Mouse (Mus musculus) C2C12 (cell line): Measurements from ENCODE around the gene Anxa5. TPM values are rescaled to one million over a fixed set of nuclear protein-coding genes. Genes with fewer than 3 reads are reported as not detected.

Experiments
- H3K27me3 ChIP-seq: one replicate; pipeline ENCODE4 v1.6.1; 2011; ENCODE audit not compliant: control insufficient read depth, insufficient read depth, insufficient read length
- H3K36me3 ChIP-seq: one replicate; pipeline ENCODE4 v1.6.1; 2011; ENCODE audit not compliant: control insufficient read depth, insufficient read depth
- H3K4me3 ChIP-seq: one replicate; pipeline ENCODE4 v1.5.1; 2011; ENCODE audit warnings: mild to moderate bottlenecking, control low read depth; ENCODE audit not compliant: poor library complexity, insufficient read depth, severe bottlenecking
- H3K79me2 ChIP-seq: one replicate; pipeline ENCODE4 v1.6.1; 2011; ENCODE audit not compliant: control insufficient read depth, insufficient read depth
- H3K79me3 ChIP-seq: one replicate; pipeline ENCODE4 v1.6.1; 2011; ENCODE audit warnings: low read depth, control low read depth
- H3ac ChIP-seq: one replicate; pipeline ENCODE3; 2011; ENCODE audit warnings: low read depth; ENCODE audit not compliant: control insufficient read depth, insufficient read length
- CEBPB ChIP-seq: IDR thresholded peaks from one replicate; pipeline ENCODE4 v1.6.1; 2011; ENCODE audit warnings: low read depth, mild to moderate bottlenecking, control low read depth, moderate library complexity
- CTCF ChIP-seq: IDR thresholded peaks from one replicate; pipeline ENCODE4 v1.5.1; 2011; ENCODE audit not compliant: control insufficient read depth, insufficient read depth, insufficient read length
- FOSL1 ChIP-seq: IDR thresholded peaks from one replicate; pipeline ENCODE4 v1.8.0; 2011; ENCODE audit warnings: mild to moderate bottlenecking, low read length; ENCODE audit not compliant: poor library complexity, insufficient read depth, severe bottlenecking
- MAX ChIP-seq: IDR thresholded peaks from one replicate; pipeline ENCODE4 v1.6.1; 2011; ENCODE audit warnings: mild to moderate bottlenecking, control low read depth
- MYOD1 ChIP-seq: IDR thresholded peaks from one replicate; pipeline ENCODE4 v1.6.1; 2011; ENCODE audit warnings: low read depth; ENCODE audit not compliant: control insufficient read depth, insufficient read length
- MYOG ChIP-seq: IDR thresholded peaks from one replicate; pipeline ENCODE4 v1.6.1; 2011; ENCODE audit not compliant: control insufficient read depth, insufficient read length; ENCODE audit errors: extremely low read depth
- USF1 ChIP-seq: IDR thresholded peaks from one replicate; pipeline ENCODE4 v1.6.1; 2011; ENCODE audit warnings: low read depth, mild to moderate bottlenecking, control low read depth, moderate library complexity
- polyA plus RNA-seq: library from polyadenylated mRNA; unstranded; fragments of >200 nt; fragmentation: generic; extraction: Trizol; gene quantifications from one replicate; pipeline ENCODE4 v1.2.1, GENCODE M21; 2012; ENCODE audit warnings: missing spikeins

Anxa5 gene
- polyA plus RNA-seq, 1 experiment: 441 TPM

DNA sequence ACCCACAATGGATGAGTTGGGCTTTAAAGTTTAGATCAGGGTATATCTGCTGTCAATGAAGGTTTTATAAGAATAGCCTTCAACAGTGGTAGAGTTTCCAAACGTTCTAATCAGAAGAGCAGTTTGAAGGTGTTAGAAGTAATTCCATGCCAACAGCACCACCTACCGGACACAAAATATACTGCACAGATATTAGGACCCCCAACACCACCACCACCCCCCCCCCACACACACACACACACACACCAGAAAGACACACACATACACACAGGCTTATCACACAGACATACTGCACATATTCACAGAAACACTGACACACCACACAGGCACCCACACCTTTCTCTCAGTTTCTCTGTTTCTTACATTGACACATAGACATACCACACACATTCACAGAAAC lies 33.3 kb downstream of the Anxa5 start:
- peaks cover 24% of the 10 kb centered on the region for H3K36me3 ChIP-seq
- H3ac ChIP-seq: no peak overlapping the region
- no peaks in the 10 kb centered on the region for H3K27me3 ChIP-seq
- H3K79me3 ChIP-seq: no peaks in the 10 kb centered on the region
- H3K4me3 ChIP-seq: no peak overlapping the region
- no peaks in the 10 kb centered on the region for H3K79me2 ChIP-seq
- TF ChIP-seq CTCF: peak; percentile 18
- no peak for TF ChIP-seq CEBPB

DNA sequence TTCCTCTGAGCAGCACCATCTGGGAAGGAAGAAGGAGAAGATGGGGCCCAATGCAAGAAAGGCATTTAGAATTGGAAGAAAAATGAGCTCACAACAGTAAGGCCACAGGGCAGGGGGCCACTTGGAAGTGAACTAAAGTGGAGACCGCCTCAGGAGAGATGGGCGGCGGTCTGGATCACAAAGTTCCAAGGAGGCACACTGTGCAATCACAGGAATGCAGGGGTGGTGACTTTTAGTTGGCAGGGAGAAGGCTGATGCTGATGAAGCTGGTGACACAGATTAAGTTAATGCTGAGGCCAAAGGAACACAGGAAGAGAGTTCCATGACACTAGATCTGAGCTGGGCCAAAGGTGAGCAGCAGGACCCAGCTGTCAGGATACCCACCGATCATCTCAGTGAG lies 35.4 kb downstream of the Anxa5 start:
- H3K36me3 ChIP-seq: peaks cover 7% of the 10 kb centered on the region
- no peaks in the 10 kb centered on the region for H3K79me2 ChIP-seq
- TF ChIP-seq FOSL1 (no peak), MAX (no peak), MYOD1 (no peak), CEBPB (no peak), CTCF (no peak), USF1 (no peak), MYOG (no peak)
- no peaks in the 10 kb centered on the region for H3K79me3 ChIP-seq
- no peaks in the 10 kb centered on the region for H3K27me3 ChIP-seq
- H3ac ChIP-seq: no peak overlapping the region
- H3K4me3 ChIP-seq: no peak overlapping the region

DNA sequence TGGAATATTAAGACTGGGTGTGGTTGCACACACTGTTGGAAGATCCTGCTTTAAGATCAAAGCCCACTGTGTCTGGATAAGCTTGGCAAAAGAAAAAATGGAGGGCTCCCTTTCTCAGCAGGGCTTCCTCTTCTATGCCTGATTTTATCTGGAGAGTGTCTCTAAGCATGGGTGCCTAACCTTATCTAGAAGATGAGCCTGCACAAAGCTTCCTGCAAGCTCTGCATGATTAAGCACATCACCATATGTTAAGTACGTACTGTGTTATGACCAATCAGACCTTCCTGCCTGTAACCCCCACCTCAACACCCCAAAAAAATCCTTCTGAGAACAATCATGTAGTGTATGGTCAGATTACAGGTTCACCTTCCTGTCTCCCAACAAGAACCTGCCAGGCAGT lies 45.3 kb downstream of the Anxa5 start:
- no peak overlapping the region for H3ac ChIP-seq
- TF ChIP-seq CTCF (no peak), MAX (no peak), FOSL1 (no peak), CEBPB (no peak), MYOG (no peak), MYOD1 (no peak), USF1 (no peak)
- H3K36me3 ChIP-seq: no peaks in the 10 kb centered on the region
- no peaks in the 10 kb centered on the region for H3K27me3 ChIP-seq
- no peaks in the 10 kb centered on the region for H3K79me2 ChIP-seq
- no peak overlapping the region for H3K4me3 ChIP-seq
- no peaks in the 10 kb centered on the region for H3K79me3 ChIP-seq

DNA sequence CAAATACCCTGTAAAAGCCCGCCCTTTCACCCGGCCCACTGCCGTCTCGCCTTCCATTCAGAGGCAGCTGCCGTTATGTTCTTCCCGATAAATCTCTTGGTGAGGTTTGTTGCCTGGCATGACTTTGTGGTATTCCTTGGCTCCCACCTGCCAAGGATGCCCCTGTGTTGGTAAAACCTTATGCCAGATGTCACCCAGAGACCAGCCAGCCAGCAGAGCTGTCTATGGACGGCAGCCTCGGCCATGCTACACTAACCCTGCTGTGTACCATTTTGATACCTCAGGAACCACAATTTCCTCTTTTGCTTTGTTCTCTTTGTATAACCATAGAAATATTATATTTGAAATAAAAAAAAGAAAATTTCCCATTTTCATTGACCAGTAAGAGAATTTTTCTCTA lies 48.3 kb downstream of the Anxa5 start:
- no peak for TF ChIP-seq CTCF
- no peak for TF ChIP-seq MAX
- TF ChIP-seq MYOG: no peak
- no peak for TF ChIP-seq CEBPB
- no peak for TF ChIP-seq USF1
- TF ChIP-seq MYOD1: no peak
- no peak for TF ChIP-seq FOSL1
- no peak overlapping the region for H3K4me3 ChIP-seq
- no peaks in the 10 kb centered on the region for H3K79me3 ChIP-seq
- no peaks in the 10 kb centered on the region for H3K27me3 ChIP-seq
- no peaks in the 10 kb centered on the region for H3K79me2 ChIP-seq
- no peaks in the 10 kb centered on the region for H3K36me3 ChIP-seq
- H3ac ChIP-seq: no peak overlapping the region

DNA sequence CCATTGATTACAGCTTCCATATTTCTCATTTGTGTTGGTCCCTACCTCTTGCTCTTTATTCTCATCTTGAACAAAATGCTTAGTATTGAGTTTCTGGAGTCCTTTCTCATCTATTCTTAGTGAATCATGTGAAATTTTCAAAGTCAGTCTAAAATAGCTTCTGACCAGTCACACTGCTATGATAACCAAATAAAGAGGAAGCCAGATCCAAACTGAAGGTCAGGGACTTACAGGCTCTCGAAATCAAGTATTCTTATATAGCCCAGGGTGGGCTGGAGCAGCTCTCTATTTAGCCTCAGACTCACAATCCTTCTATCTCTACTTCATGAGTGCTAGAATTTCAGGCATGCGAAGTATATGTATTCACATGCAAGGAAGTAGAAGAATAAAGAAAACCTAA lies 66.2 kb downstream of the Anxa5 start:
- TF ChIP-seq CEBPB (no peak), FOSL1 (no peak)
- Histone ChIP-seq H3K27me3 (no peaks in the 10 kb centered on the region), H3K4me3 (no peak overlapping the region), H3K79me2 (no peaks in the 10 kb centered on the region), H3ac (no peak overlapping the region), H3K79me3 (no peaks in the 10 kb centered on the region), H3K36me3 (no peaks in the 10 kb centered on the region)

DNA sequence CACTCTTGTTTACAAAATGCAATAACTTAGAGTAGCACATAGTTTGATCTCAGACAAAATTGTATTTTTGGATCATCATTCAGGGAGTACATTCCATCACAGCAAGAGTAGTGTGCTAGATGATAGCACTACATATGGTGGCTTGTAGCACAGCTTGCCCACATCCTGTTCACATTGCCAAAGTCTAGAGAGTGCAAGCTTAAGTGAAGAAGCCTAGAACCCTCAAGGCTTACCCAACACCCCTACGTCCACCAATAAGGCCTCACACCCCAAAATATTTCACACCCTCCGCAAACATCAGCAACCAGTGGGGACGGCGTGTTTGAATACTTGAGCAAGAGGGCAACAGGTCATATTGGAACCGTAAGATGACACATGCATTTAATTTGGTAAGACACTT lies 68.7 kb downstream of the Anxa5 start:
- Histone ChIP-seq H3K27me3 (no peaks in the 10 kb centered on the region), H3K79me2 (no peaks in the 10 kb centered on the region), H3K79me3 (no peaks in the 10 kb centered on the region), H3K4me3 (no peak overlapping the region), H3ac (no peak overlapping the region), H3K36me3 (no peaks in the 10 kb centered on the region)
- TF ChIP-seq CEBPB: no peak
- TF ChIP-seq USF1: no peak
- no peak for TF ChIP-seq MYOG
- no peak for TF ChIP-seq MAX
- TF ChIP-seq CTCF: no peak
- no peak for TF ChIP-seq MYOD1
- no peak for TF ChIP-seq FOSL1

DNA sequence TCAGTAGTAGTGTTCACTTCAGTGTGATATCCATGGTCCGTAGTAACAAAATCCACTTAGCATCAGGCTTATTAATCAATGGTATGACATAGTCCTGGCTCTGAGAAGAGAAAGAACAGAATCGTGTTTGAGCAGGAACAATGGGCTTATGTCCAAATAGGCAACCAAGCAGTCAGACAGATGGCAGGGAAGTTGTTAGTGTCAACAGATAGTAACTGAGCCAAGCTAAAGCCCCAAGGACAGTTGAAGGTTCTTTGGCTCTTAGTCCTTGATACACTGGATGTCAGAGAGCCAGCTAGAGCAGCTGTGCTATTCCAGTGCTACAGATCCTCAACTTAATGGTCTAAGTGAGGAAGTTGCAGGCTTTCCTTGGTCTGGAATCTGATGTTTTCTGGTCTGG lies 69.4 kb downstream of the Anxa5 start:
- Histone ChIP-seq H3K79me3 (no peaks in the 10 kb centered on the region), H3K27me3 (no peaks in the 10 kb centered on the region), H3K4me3 (no peak overlapping the region), H3K79me2 (no peaks in the 10 kb centered on the region), H3ac (no peak overlapping the region), H3K36me3 (no peaks in the 10 kb centered on the region)
- TF ChIP-seq FOSL1: no peak
- no peak for TF ChIP-seq MYOD1
- TF ChIP-seq USF1: no peak
- no peak for TF ChIP-seq MAX
- no peak for TF ChIP-seq MYOG
- TF ChIP-seq CTCF: no peak
- no peak for TF ChIP-seq CEBPB
